Mouse (Mus musculus): Measurements from ENCODE around the gene Scn10a.

- no peak for TF ChIP-seq POLR2A (IDR thresholded peaks at IDR 0.05; ENCODE audit: borderline replicate concordance, extremely low read depth, insufficient read depth, insufficient read length, poor library complexity, severe bottlenecking)
- no peak for TF ChIP-seq CTCF (IDR thresholded peaks at IDR 0.05; ENCODE audit: borderline replicate concordance, extremely low read depth, insufficient read depth, insufficient read length)
These were observed 87.7 kb downstream of the Scn10a start for GRCm38 (mm10) chr9:119631393-119631898.

All from brain, embryonic 14.5 days (tissue).